Mouse (Mus musculus) C2C12 (cell line): ENCODE data around the gene Sept12.

Source experiments
- CEBPB ChIP-seq: IDR thresholded peaks from one replicate; pipeline ENCODE4 v1.6.1; 2011; ENCODE audit warnings: low read depth, mild to moderate bottlenecking, control low read depth, moderate library complexity
- CTCF ChIP-seq: IDR thresholded peaks from one replicate; pipeline ENCODE4 v1.5.1; 2011; ENCODE audit not compliant: control insufficient read depth, insufficient read depth, insufficient read length
- FOSL1 ChIP-seq: IDR thresholded peaks from one replicate; pipeline ENCODE4 v1.8.0; 2011; ENCODE audit warnings: mild to moderate bottlenecking, low read length; ENCODE audit not compliant: poor library complexity, insufficient read depth, severe bottlenecking
- MAX ChIP-seq: IDR thresholded peaks from one replicate; pipeline ENCODE4 v1.6.1; 2011; ENCODE audit warnings: mild to moderate bottlenecking, control low read depth
- MYOD1 ChIP-seq: IDR thresholded peaks from one replicate; pipeline ENCODE4 v1.6.1; 2011; ENCODE audit warnings: low read depth; ENCODE audit not compliant: control insufficient read depth, insufficient read length
- MYOG ChIP-seq: IDR thresholded peaks from one replicate; pipeline ENCODE4 v1.6.1; 2011; ENCODE audit not compliant: control insufficient read depth, insufficient read length; ENCODE audit errors: extremely low read depth
- USF1 ChIP-seq: IDR thresholded peaks from one replicate; pipeline ENCODE4 v1.6.1; 2011; ENCODE audit warnings: low read depth, mild to moderate bottlenecking, control low read depth, moderate library complexity

DNA sequence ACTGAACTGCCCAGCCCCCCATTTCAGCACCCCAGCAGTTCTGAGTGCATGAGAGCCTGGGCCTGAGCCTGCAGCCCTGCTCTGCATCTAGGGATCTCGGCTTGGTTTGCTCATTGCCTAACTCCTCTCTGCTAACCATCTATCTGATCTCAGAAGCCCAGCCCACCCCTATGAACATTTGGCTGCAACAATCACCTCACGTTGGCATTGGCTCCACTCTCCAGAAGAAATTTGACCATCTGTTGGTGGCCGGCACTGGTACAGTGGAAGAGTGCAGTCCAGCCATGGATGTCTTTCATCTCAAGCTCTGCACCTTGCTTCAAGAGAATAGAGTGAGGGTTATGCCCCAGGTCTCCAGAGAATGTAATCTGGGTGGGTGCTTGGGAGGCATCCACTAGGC is 40.2 kb downstream of the Sept12 start:
- TF ChIP-seq MYOD1 (no peak), CTCF (no peak), CEBPB (no peak), MAX (no peak), USF1 (no peak), MYOG (no peak), FOSL1 (no peak)
